Mouse (Mus musculus) heart, embryonic 11.5 days (tissue): ENCODE results near the gene Vldlr. TPM values are rescaled to one million over a fixed set of nuclear protein-coding genes. Genes with fewer than 3 reads are reported as not detected.

Source experiments
- ATAC-seq: fragments of 200-750 bp; cut with Nextera tagmentation; replicated peaks from 2 replicates; pipeline ENCODE4 v1.8.0; 2017; ENCODE audit warnings: moderate library complexity; ENCODE audit not compliant: insufficient number of reproducible peaks, low FRiP score, low TSS enrichment
- H3K27ac ChIP-seq: fragments of 300-500 bp; sonication (generic); 2 replicates; pipeline ENCODE4 v1.5.1; 2014; ENCODE audit warnings: mild to moderate bottlenecking, low read depth, low read length
- H3K27me3 ChIP-seq: fragments of 300-500 bp; sonication (generic); 2 replicates; pipeline ENCODE4 v1.6.1; 2014; ENCODE audit warnings: mild to moderate bottlenecking, low read length, mixed read lengths; ENCODE audit not compliant: control insufficient read depth, insufficient read depth
- H3K36me3 ChIP-seq: fragments of 300-500 bp; sonication (generic); 2 replicates; pipeline ENCODE4 v1.6.1; 2014; ENCODE audit warnings: mild to moderate bottlenecking, low read length, moderate library complexity, mixed read lengths; ENCODE audit not compliant: control insufficient read depth, insufficient read depth
- H3K4me1 ChIP-seq: fragments of 300-500 bp; sonication (generic); 2 replicates; pipeline ENCODE4 v1.6.1; 2014; ENCODE audit warnings: low read length; ENCODE audit not compliant: control insufficient read depth, insufficient read depth
- H3K4me2 ChIP-seq: fragments of 300-500 bp; sonication (generic); 2 replicates; pipeline ENCODE4 v1.6.1; 2014; ENCODE audit warnings: mild to moderate bottlenecking, moderate library complexity
- H3K4me3 ChIP-seq: fragments of 300-500 bp; sonication (generic); 2 replicates; pipeline ENCODE4 v1.5.1; 2014; ENCODE audit warnings: low read depth, low read length
- H3K9ac ChIP-seq: fragments of 300-500 bp; sonication (generic); 2 replicates; pipeline ENCODE4 v1.6.1; 2014; ENCODE audit warnings: mild to moderate bottlenecking, low read depth, low read length, moderate library complexity
- H3K9me3 ChIP-seq: fragments of 300-500 bp; sonication (generic); replicated peaks from 2 replicates; pipeline ENCODE4 v1.6.1; 2016; ENCODE audit warnings: low read length; ENCODE audit not compliant: control insufficient read depth
- WGBS: fragments of 180-500 bp; shearing (Covaris S2); extraction: QIAGEN DNeasy Blood & Tissue Kit; methylation state at CpG from one replicate; pipeline ENCODE4 v1.1.7; 2014; ENCODE audit not compliant: insufficient replicate concordance; 5-methylcytosine and 5-hydroxymethylcytosine counted together
- polyA plus RNA-seq: library from polyadenylated mRNA; unstranded; fragments of >200 nt; fragmentation: Nextera tagmentation; extraction: Ambion mirVana; gene quantifications from 2 replicates; pipeline ENCODE4 v1.2.1, GENCODE M21; 2014

Gene Vldlr
- polyA plus RNA-seq, 1 experiment from 2014 or later = 16.8 TPM

- H3K9me3 ChIP-seq = no peaks in the 10 kb centered on the region
- H3K4me2 ChIP-seq = no peak overlapping the region
- H3K27me3 ChIP-seq = no peaks in the 10 kb centered on the region
- H3K27ac ChIP-seq = no peak overlapping the region
- H3K4me3 ChIP-seq = no peak overlapping the region
- H3K4me1 ChIP-seq = no peaks in the 10 kb centered on the region
- no peak for ATAC-seq
- 80% methylated on average over 3 of the region's 3 CpGs for WGBS
- H3K36me3 ChIP-seq = no peaks in the 10 kb centered on the region
- no peak overlapping the region for H3K9ac ChIP-seq
These were observed 39.4 kb downstream of the Vldlr start for GRCm38 (mm10) chr19:27255678-27256077.

GRCm38 (mm10) chr19:27260102-27260501, 43.8 kb downstream of the Vldlr start:
- no peak for ATAC-seq
- no peak overlapping the region for H3K9ac ChIP-seq
- H3K4me3 ChIP-seq = no peak overlapping the region
- no peak overlapping the region for H3K27ac ChIP-seq
- H3K4me2 ChIP-seq = no peak overlapping the region
- no peaks in the 10 kb centered on the region for H3K36me3 ChIP-seq
- H3K4me1 ChIP-seq = no peaks in the 10 kb centered on the region
- WGBS = 73% methylated on average over 4 of the region's 4 CpGs
- H3K9me3 ChIP-seq = no peaks in the 10 kb centered on the region
- H3K27me3 ChIP-seq = no peaks in the 10 kb centered on the region

GRCm38 (mm10) chr19:27260621-27261278, 44.5 kb downstream of the Vldlr start:
- no peaks in the 10 kb centered on the region for H3K4me1 ChIP-seq

GRCm38 (mm10) chr19:27262141-27262540, 45.9 kb downstream of the Vldlr start:
- Histone ChIP-seq H3K27me3 (no peaks in the 10 kb centered on the region), H3K4me3 (no peak overlapping the region), H3K36me3 (no peaks in the 10 kb centered on the region), H3K4me1 (no peaks in the 10 kb centered on the region), H3K9me3 (no peaks in the 10 kb centered on the region), H3K9ac (no peak overlapping the region), H3K4me2 (no peak overlapping the region), H3K27ac (no peak overlapping the region)
- ATAC-seq = no peak
- 78% methylated on average over 3 of the region's 3 CpGs for WGBS

More at GRCm38 (mm10) chr19:27260621-27261278, 44.5 kb downstream of the Vldlr start:
- H3K27ac ChIP-seq = no peak overlapping the region
- no peak overlapping the region for H3K4me3 ChIP-seq
- no peak overlapping the region for H3K4me2 ChIP-seq
- H3K36me3 ChIP-seq = no peaks in the 10 kb centered on the region
- 74% methylated on average over 8 of the region's 8 CpGs for WGBS
- no peak for ATAC-seq
- no peaks in the 10 kb centered on the region for H3K9me3 ChIP-seq
- H3K27me3 ChIP-seq = no peaks in the 10 kb centered on the region
- H3K9ac ChIP-seq = no peak overlapping the region

GRCm38 (mm10) chr19:27273385-27273784, 57.1 kb downstream of the Vldlr start:
- Histone ChIP-seq H3K27me3 (no peaks in the 10 kb centered on the region), H3K9ac (no peak overlapping the region), H3K36me3 (no peaks in the 10 kb centered on the region), H3K4me1 (no peaks in the 10 kb centered on the region), H3K4me3 (no peak overlapping the region), H3K4me2 (no peak overlapping the region), H3K27ac (no peak overlapping the region), H3K9me3 (no peaks in the 10 kb centered on the region)
- ATAC-seq = no peak
- WGBS = 74% methylated on average over 2 of the region's 2 CpGs

GRCm38 (mm10) chr19:27274382-27274781, 58.1 kb downstream of the Vldlr start:
- Histone ChIP-seq H3K27me3 (no peaks in the 10 kb centered on the region), H3K9me3 (no peaks in the 10 kb centered on the region), H3K4me2 (no peak overlapping the region), H3K4me1 (no peaks in the 10 kb centered on the region), H3K9ac (no peak overlapping the region), H3K27ac (no peak overlapping the region), H3K36me3 (no peaks in the 10 kb centered on the region), H3K4me3 (no peak overlapping the region)
- WGBS = 71% methylated on average over 1 of the region's 1 CpGs
- ATAC-seq = no peak

GRCm38 (mm10) chr19:27279174-27279573, 62.9 kb downstream of the Vldlr start:
- H3K9ac ChIP-seq = no peak overlapping the region
- no peak for ATAC-seq
- H3K4me3 ChIP-seq = no peak overlapping the region
- WGBS = 80% methylated on average over 2 of the region's 2 CpGs
- no peaks in the 10 kb centered on the region for H3K9me3 ChIP-seq
- H3K27me3 ChIP-seq = no peaks in the 10 kb centered on the region
- no peak overlapping the region for H3K27ac ChIP-seq
- no peaks in the 10 kb centered on the region for H3K4me1 ChIP-seq
- no peak overlapping the region for H3K4me2 ChIP-seq
- H3K36me3 ChIP-seq = no peaks in the 10 kb centered on the region

Other genes with a start within 250 kb of the Vldlr start
- gene Kcnv2, start 106.1 kb downstream of the Vldlr start, polyA plus RNA-seq = 0.17 and 0.27 TPM in 2 replicates
- 65.1 and 66.5 TPM in 2 replicates for gene Pum3, start 213.3 kb downstream of the Vldlr start, polyA plus RNA-seq